Mouse (Mus musculus) testis, adult 2 months (tissue): ENCODE results near the gene Clic4. TPM values are rescaled to one million over a fixed set of nuclear protein-coding genes. Genes with fewer than 3 reads are reported as not detected.
"Not testable (repeated sequence)": the region's sequence is repeated elsewhere in the genome, so short reads cannot be mapped to it uniquely, and the experiment has no call there.

Experiments used
- H3K27ac ChIP-seq: fragments of 200-500 bp; 2 replicates; pipeline ENCODE4 v1.5.1; 2012; ENCODE audit warnings: low read depth, low read length; ENCODE audit not compliant: control insufficient read depth, insufficient read depth
- H3K27me3 ChIP-seq: fragments of 200-500 bp; 2 replicates; pipeline ENCODE4 v1.6.1; 2012; ENCODE audit warnings: mild to moderate bottlenecking, low read length, moderate library complexity; ENCODE audit not compliant: control insufficient read depth, insufficient read depth
- H3K36me3 ChIP-seq: fragments of 200-500 bp; 2 replicates; pipeline ENCODE4 v1.6.1; 2012; ENCODE audit warnings: mild to moderate bottlenecking, low read length; ENCODE audit not compliant: control insufficient read depth, insufficient read depth
- H3K4me1 ChIP-seq: fragments of 200-500 bp; 2 replicates; pipeline ENCODE4 v1.6.1; 2012; ENCODE audit warnings: low read length; ENCODE audit not compliant: control insufficient read depth, insufficient read depth
- H3K4me3 ChIP-seq: fragments of 200-500 bp; 2 replicates; pipeline ENCODE4 v1.5.1; 2012; ENCODE audit warnings: low read depth, mild to moderate bottlenecking, low read length, moderate library complexity, mixed read lengths; ENCODE audit not compliant: control insufficient read depth
- CTCF ChIP-seq: fragments of 200-500 bp; IDR thresholded peaks from 2 replicates; pipeline ENCODE4 v1.5.1; 2012; ENCODE audit warnings: low read depth, mild to moderate bottlenecking, inconsistent platforms, low read length, moderate library complexity; ENCODE audit not compliant: control insufficient read depth, insufficient read depth, insufficient replicate concordance
- POLR2A ChIP-seq: fragments of 200-500 bp; IDR thresholded peaks from 2 replicates; pipeline ENCODE4 v1.6.1; 2012; ENCODE audit warnings: low read depth, mild to moderate bottlenecking, inconsistent platforms, low read length, moderate library complexity; ENCODE audit not compliant: control insufficient read depth
- polyA plus RNA-seq: library from polyadenylated mRNA; depleted of rRNA; stranded (reverse); fragments of >200 nt; gene quantifications from 2 replicates; pipeline ENCODE4 v1.2.3, GENCODE M21; 2012

Gene Clic4
- polyA plus RNA-seq, 1 experiment = 21.0 TPM

DNA sequence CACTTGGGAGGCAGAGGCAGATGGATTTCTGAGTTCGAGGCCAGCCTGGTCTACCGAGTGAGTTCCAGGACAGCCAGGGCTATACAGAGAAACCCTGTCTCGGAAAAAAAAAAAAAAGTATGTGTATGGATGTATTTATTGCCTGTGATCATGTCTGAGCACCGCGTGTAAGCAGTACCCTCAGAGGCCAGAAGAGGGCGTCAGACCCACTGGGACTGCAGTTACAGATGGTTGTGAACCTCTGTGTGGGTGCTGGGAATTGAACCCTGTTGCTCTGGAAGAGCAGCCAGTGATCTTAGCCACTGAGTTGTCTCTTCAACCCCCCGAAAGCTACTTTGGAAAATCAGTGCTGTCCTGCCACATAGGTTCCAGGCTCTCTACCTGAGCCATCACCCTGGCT lies 11.3 kb upstream of the Clic4 start:
- H3K4me1 ChIP-seq = peaks cover 2% of the 10 kb centered on the region
- H3K36me3 ChIP-seq = no peaks in the 10 kb centered on the region
- H3K4me3 ChIP-seq = no peak overlapping the region
- no peaks in the 10 kb centered on the region for H3K27me3 ChIP-seq
- TF ChIP-seq CTCF (peak; percentile 81; the same call in 1 of the 2 replicates), POLR2A (no peak)
- H3K27ac ChIP-seq = no peak overlapping the region

GRCm38 (mm10) chr4:135283417-135283816 lies 10.8 kb upstream of the Clic4 start:
- TF ChIP-seq POLR2A (no peak), CTCF (no peak)
- H3K4me3 ChIP-seq = no peak overlapping the region
- H3K4me1 ChIP-seq = peaks cover 2% of the 10 kb centered on the region
- no peaks in the 10 kb centered on the region for H3K36me3 ChIP-seq
- H3K27me3 ChIP-seq = no peaks in the 10 kb centered on the region
- no peak overlapping the region for H3K27ac ChIP-seq

DNA sequence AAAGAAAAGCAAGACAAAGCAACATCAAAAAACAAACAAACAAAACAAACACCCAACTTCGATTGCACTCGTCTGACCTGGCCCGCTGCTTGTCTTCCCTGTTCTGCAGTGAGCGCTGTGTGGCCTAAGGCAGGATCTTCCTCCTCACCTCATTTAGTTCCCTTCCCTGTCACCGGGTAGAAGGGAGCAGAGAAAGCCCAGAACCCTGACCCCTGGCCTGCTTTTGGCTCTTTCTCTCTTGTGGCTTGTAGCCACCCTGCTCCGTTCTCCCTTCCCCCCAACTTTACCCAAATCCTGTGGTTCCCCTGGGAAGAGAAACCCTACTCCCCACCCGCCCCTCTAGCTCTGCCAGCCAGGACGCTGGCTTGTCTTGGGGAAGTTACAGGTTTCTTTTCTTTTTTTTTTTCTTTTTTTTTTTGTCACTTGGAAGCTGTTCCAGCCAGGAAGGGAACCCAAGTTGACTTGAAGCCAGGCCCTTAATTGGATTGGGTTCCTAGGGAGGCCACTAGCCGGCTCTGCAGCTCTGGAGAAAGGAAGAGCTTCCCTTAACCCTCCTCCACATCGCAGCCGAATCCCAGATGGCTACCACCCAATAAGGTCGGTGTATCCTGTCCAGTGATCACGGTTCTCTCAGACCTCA lies 10.2 kb upstream of the Clic4 start:
- H3K4me3 ChIP-seq = no peak overlapping the region
- H3K36me3 ChIP-seq = no peaks in the 10 kb centered on the region
- no peak overlapping the region for H3K27ac ChIP-seq
- TF ChIP-seq CTCF (no peak), POLR2A (no peak)
- H3K27me3 ChIP-seq = no peaks in the 10 kb centered on the region
- H3K4me1 ChIP-seq = peaks cover 2% of the 10 kb centered on the region

GRCm38 (mm10) chr4:135280016-135280415 lies 7.4 kb upstream of the Clic4 start:
- not testable (repeated sequence) for H3K4me3 ChIP-seq, H3K27me3 ChIP-seq, H3K4me1 ChIP-seq, H3K27ac ChIP-seq, H3K36me3 ChIP-seq

- no peaks in the 10 kb centered on the region for H3K27me3 ChIP-seq
- H3K27ac ChIP-seq = no peak overlapping the region
- no peak for TF ChIP-seq POLR2A
- TF ChIP-seq CTCF = no peak
- H3K36me3 ChIP-seq = no peaks in the 10 kb centered on the region
- peaks cover 8% of the 10 kb centered on the region for H3K4me1 ChIP-seq
- H3K4me3 ChIP-seq = no peak overlapping the region
Measured at GRCm38 (mm10) chr4:135276681-135277379, 4.2 kb upstream of the Clic4 start.

DNA sequence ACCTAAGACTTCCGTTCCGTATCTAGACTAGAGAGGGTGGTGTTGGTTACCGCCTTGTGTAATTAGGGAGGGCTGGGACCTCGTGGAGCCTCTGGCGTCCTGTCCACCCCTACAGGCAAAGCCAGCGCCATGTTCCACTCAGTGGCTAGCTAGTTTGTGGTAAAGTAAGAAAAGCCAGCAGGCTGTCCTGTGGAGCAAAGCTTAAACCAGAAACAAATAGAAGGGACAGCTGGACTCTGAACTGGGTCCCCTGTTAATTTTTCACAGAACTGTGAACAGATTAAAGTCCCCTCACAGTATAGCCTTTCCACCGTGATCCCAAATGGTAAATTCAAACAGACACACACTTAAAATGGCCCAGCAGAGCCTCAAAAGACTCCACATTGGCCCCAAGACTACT lies 2.1 kb upstream of the Clic4 start:
- no peak for TF ChIP-seq CTCF
- no peak for TF ChIP-seq POLR2A
- Histone ChIP-seq H3K4me1 (peaks cover 24% of the 10 kb centered on the region), H3K27ac (no peak overlapping the region), H3K27me3 (no peaks in the 10 kb centered on the region), H3K4me3 (no peak overlapping the region), H3K36me3 (no peaks in the 10 kb centered on the region)

DNA sequence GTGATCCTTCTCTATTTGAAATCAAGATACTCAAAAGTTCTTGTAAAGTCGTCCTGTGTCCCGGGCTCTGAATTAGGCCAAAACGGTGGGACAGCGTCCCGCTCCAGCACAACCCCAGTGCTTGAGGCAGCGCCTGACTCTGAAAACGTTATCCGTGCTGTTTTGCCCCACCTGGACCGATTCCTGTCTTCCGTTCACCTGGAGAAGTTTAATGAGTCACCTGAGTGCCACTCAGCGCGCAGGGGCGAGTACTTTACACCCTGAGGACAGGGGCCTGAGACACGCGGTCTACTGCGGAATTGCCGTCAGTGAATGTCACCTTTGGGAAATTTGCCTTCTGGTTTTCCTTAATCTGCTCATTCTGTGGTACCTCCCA lies 681 bp upstream of the Clic4 start:
- Histone ChIP-seq H3K27me3 (no peaks in the 10 kb centered on the region), H3K4me3 (peak overlapping the region; percentile 65), H3K36me3 (no peaks in the 10 kb centered on the region), H3K27ac (peak overlapping the region; percentile 44), H3K4me1 (peaks cover 24% of the 10 kb centered on the region)
- TF ChIP-seq POLR2A (no peak), CTCF (no peak)
